Mouse (Mus musculus): Measurements from ENCODE around the gene Anks3. TPM values are rescaled to one million over a fixed set of nuclear protein-coding genes. Genes with fewer than 3 reads are reported as not detected.

Anks3 gene
- total RNA-seq (2015): 13.7 and 15.0 TPM in 2 replicates
- total RNA-seq (2017): 15.6 and 19.0 TPM in 2 replicates

DNA sequence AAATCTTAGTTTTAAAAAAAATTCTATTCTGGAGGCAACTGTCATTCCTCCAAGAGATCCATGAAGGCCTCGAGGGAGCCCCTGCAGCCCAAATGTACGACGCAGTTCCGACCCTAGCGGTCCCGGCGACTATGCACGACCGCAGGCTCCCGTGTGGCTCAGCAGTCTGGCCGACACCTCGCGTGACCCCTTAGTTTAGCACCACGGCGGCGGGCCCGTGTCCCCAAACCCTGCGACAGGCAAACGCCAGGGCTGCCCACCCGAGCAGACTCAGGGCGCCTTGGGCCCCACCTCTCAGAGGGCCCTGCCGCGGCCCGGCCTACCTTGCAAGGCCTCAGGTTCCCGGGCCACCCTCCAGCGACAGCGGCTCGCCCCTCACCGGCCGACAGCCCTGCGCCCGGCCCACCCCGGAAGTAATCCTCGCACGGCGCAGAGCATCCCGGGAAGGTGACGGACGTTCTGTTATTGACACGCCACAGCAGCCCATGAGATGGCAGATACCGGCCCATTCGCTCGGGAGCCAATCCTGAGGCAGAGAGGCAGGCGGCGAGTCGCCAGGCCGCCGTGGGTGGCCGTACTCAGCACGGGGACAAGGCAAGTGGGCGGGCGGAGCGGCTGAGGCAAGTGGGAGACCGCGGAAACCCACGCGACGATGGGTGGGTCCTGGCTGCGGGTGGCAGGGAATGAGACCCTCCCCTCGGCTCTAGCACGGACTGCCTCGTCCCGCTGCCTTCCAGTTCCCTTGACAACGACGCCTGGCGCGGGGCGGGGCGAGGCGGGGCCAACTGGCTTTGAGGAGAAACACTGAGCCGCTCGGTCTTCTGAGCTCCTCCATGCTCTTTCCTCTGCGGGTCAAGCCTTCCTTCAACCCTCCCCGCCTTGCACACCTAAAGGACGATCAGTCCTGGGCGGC is at the start of gene Anks3:
Gene Anks3, minus strand, starts transcription at position 409 of the 913 bp plus-strand sequence.
- ATAC-seq (ENCODE audit: poor library complexity, severe bottlenecking): peak; percentile 93

DNA sequence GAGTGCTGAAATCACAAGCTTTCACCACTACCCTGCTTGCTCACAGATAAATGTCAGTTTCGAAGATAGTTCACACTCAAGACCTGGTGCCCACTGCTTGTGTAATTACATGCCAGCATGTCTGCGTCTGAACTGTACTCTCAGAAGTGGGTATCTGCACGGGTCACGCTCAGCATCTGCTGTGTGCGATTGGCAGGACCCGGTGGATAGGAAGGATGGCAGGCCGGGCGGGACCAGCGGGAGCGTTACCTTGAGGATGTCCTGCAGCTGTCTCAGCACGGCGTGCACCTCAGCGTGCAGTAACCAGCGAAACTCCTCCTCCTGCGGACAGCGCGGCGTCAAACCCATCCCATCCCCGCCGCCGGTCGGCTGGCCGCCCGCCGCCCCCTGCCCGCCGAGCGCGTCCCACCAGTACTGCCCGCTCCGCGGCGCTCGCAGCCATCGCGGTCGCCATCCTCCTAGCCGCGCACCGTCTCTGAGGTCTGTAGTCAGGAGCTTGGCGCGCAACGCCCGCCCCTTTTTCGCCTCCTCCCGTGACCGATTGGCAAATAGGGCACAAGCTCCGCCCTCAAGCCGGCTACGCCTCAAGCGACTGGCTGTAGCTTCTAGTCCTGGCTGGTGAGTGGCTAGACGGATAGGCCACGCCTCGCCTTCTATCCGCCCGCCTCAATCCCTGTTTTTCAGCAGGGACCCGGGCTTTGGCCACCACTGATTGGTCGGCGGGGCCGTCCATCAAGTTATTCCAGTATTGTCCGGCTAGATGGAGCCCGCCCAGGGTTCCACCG is 49.2 kb upstream of the Anks3 start, which contains the start of gene Rogdi:
Gene Rogdi, minus strand, starts transcription at position 500 of the 785 bp plus-strand sequence.
- peak; percentile 91 for ATAC-seq (ENCODE audit: poor library complexity, severe bottlenecking)

DNA sequence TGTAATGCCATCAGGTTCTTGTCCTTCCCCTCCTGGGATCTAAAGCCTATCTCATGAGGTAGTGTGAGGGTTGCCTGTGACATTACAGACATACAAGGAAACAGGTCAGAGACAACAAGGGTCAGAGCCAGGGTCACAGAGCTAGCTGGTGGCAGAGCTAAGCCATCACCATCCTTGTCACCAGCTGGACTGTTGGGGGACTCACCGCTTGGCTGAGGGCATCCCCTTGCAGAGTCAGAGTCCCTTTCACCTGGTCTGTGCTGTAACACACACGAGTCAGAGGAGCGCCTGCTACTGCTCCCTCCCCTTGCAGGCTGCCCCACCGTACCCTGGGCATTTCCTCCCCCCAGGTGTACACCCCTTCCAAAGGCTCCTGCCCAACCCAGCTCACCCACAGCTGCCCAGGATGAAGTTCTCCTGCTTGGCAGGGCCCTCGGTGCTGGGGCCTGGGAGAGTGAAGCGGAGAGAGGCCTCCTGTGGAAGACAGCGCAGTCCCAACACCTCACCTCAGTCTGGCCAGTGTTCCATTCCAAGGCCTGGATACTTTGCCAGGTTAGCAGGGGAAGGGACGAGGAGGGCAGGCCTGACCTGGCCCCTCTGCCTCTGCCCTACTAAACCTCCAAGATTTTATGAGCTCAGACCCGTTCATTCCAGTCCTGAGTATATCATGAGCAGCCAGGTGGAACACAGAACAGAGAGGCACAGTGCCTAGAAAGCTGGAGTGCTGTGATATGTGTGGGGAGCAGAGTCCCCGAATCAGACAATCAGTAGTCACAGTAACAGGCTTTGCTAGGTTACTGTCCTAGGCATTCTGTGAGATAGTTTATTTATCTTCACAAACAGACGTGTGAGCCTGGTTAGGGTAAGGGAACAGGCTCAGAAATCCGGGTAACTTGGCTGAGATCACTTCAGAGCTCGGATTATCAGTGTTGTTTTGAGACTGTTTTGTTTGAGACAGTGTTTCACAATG is 48.3 kb upstream of the Anks3 start:
- no peak for ATAC-seq (ENCODE audit: poor library complexity, severe bottlenecking)

DNA sequence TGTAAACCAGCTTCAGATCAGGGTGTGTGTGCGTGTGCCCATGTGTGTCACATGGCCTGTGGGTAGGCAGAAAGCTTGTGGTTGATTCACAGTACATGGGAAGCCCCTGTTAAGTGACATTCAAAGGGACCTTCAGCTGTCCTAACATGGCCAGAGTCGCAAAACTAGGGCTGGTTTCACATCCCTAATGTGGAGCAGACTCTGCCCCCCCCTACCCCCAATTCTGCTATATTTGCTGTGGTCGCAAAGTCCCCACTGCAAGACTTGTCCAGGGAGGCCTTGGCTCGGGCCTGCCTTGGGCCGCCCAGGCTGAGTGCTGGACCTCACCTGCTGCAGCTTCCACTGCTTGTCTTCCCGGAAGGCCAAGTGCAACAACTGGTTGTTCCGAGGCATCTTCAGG is 47.3 kb upstream of the Anks3 start:
- 0 out of 2 replicates have a peak, but pooled peaks have one; percentile 0 for ATAC-seq (ENCODE audit: poor library complexity, severe bottlenecking)

DNA sequence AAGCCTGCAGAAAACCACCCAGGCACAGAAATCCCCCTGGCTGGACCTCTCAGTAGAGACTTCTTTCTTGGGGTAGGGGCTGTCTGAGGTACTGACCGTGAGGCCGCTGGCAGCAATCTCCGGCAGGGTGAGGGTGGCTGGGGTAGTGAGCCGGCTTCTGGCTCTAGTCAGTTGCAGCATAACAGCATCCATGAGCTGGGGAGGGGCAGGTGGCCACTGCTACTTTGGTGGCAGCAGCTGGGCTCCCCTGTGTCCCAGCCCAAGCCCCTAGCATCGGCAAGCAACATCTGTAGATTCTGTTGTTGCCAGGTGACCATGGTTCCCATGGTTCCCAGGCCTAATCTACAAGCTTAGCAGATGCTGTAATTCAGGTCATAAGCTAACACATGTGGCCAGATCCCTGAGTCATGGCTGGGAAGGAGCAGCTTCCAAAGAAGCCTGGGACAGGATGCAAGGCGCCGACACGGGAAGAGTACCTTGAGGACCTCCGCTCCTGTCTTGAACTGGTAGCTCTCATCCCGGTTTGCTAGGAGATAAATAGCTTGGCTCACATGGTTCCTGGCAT is 46.4 kb upstream of the Anks3 start:
- ATAC-seq (ENCODE audit: poor library complexity, severe bottlenecking): no peak

DNA sequence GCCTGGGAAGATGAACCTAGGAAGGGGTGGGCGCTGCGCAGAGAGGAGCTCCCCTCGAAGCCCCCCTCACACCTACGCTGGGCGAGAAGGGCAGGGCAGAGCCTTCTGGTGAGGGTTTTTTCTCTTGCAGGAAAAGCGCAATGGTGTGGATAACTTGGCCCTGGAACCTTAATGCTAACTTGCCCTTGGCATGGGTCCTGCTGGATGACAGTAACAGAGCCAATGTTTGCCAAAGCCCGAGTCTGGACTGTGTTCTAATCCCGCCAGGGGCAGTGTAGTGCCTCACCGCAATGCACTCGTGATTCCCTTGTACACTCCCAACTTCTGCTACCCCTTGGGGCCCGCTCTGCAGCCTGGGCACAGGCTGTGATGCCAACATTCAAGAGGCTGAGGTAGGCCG is 44.1 kb upstream of the Anks3 start:
- ATAC-seq (ENCODE audit: poor library complexity, severe bottlenecking): no peak

DNA sequence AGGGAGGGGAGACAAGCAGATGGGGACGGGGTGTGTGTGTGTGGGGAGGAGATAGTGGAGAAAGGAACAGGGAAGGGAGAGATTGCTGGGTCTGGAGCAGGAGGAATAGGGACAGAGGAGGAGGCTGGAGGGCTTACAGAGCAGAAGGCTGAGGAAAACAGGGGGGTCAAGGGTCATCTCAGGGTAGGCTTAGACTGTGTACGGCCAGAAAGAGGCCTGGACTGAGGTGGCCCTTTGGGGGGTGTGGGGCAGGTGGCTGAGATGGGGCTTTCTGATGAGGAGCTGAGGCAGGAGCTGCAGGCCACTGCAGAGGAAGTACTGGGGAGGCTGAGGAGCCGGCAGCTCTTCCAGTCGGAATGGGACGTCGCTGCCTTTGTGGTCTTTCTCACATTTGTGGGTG is 43.5 kb upstream of the Anks3 start:
- ATAC-seq (ENCODE audit: poor library complexity, severe bottlenecking): no peak

DNA sequence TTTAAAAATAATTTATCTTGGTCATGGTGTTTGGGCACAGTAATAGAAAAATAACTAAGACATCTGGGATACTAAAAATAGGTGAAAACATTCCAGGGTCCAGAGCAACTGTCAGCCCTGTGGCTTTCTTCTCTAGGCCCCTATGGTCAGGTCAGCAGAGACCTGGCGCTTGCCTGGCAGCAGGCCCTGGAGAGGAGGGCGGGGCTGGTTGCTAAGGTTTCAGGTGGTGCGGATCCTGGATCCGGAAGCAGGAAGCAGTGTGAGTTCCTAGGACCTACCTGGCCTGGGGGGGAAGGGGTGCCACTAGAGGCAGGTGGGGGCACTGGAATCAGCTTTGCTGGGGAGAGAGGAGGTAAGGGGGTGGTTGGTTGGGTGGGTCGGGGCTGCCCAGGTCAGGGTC is 43.1 kb upstream of the Anks3 start, which contains the start of gene Smim22:
Gene Smim22, plus strand, starts transcription at position 222 of the 400 bp plus-strand sequence.
- ATAC-seq (ENCODE audit: poor library complexity, severe bottlenecking): no peak

DNA sequence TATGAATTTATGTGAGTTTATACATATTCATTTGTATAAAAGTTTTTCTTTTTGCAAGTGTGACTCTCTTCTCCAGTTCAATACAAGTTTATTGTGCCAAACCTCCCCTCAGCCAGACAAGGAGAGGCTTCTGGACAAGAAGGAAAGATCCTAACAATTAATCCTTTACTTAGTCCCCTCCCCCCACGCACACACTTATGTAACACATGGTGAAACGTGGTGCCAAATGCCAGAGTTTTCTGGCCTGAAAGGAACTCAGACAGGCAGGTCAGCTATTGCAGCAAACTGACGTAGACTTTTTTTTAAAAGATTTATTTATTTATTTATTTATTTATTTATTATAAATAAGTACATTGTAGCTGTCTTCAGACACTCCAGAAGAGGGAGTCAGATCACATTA is 36.6 kb upstream of the Anks3 start:
- ATAC-seq (ENCODE audit: poor library complexity, severe bottlenecking): no peak

DNA sequence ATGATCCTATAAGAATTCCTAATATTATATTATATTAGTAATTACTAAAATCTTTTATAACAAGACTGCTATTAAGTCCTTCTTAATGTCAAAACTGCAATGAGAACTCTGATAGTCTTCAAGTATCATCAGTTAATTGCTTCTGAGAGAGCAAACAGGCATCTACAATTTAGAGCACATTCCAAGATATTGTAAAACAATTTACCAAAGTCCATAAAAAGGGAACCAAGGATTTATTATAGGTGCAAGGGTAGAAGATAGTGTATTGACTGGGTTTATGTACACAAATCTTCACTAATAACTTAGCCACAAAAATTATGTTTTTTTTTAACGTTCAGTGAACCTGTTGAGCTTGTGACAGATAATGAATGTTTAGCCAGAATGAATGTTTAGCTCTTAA is 35.0 kb upstream of the Anks3 start:
- ATAC-seq (ENCODE audit: poor library complexity, severe bottlenecking): no peak

DNA sequence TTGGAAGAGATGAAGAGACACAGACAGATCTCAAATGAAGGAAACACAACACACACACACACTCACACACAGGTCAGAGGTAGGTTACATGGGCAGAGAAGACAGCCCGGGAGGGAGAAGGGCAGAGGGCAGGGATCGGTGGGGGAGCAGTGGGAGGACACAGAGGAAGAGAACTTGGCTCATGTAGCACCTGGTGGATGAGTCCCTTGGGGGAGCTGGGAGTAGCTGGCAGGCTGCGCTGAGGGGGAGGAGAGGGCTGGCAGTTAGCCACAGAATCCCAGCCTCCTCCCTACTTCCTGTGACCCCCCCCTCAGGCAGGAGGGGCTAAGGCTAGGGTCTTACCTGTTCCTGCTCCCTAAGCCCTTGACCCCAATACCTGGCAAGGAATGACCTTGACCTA is 33.5 kb upstream of the Anks3 start, which contains the start of gene Sept12:
Gene Sept12, minus strand, starts transcription at position 300 of the 400 bp plus-strand sequence.
- ATAC-seq (ENCODE audit: poor library complexity, severe bottlenecking): no peak

DNA sequence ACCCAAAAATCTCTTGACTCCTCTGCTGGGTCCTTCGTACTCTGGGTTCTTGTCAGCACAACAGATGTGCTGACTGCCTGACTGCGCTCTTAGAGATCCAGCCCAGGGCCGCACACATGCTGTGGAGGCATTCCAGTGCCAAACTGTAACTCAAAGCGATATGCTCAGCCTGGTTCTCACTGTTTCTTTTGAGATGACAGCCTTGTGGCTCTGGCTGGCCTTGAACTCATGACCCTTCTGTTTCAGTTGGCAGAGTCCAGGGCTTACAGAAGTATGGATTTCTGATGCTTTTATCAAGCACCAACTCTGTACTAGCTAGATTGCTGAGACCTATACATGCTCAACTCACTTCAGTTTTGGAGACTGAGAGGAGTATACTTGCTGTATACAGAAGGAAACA is 29.3 kb upstream of the Anks3 start:
- ATAC-seq (ENCODE audit: poor library complexity, severe bottlenecking): no peak

DNA sequence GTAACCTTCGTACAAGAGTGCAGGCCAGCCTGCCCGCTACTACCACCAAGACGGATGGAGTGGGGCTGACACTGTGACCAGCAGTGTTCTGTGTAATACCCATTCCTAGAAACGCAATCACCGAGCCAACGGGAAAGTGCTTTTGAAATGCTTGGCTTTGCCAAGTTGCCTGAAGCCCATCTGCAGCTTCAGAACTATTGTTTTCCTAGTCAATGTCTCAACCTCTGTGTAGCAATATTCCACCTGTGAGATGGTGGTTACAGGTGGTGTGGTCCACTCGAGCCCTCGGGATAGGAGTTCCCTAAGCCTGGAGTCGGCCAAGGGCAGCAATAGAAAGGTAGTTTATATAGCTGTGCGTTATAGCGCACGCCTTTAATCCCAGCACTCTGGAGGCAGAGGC is 20.7 kb upstream of the Anks3 start:
- no peak for ATAC-seq (ENCODE audit: poor library complexity, severe bottlenecking)

DNA sequence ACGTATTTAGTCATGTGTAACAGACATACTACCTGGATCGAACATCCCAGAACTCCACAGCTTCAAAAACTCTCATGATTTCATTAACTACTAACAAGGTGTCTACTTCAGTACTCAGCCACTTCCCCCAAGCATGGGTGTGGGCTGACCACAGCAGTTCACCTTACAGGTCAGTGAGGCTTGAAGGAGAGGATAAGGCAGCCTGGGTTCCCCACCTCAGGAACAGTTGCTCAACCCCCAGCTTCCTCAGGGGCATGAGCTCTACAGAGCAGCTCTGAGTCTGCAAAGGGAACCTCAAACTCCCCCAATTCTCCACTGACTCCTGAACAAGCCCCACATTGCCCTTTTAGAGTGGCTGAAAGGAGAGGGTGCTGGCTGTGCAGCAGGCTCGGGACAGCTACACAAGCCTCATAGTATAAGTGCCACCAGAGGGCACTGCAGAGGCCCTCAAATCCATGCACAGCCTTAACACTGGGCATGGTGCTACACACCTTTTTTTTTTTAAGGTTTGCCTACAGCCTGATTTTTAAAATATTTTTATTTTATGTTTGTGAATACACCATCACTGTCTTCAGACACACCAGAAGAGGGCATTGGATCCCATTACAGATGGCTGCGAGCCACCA is 15.9 kb upstream of the Anks3 start:
- ATAC-seq (ENCODE audit: poor library complexity, severe bottlenecking): peak; percentile 86

DNA sequence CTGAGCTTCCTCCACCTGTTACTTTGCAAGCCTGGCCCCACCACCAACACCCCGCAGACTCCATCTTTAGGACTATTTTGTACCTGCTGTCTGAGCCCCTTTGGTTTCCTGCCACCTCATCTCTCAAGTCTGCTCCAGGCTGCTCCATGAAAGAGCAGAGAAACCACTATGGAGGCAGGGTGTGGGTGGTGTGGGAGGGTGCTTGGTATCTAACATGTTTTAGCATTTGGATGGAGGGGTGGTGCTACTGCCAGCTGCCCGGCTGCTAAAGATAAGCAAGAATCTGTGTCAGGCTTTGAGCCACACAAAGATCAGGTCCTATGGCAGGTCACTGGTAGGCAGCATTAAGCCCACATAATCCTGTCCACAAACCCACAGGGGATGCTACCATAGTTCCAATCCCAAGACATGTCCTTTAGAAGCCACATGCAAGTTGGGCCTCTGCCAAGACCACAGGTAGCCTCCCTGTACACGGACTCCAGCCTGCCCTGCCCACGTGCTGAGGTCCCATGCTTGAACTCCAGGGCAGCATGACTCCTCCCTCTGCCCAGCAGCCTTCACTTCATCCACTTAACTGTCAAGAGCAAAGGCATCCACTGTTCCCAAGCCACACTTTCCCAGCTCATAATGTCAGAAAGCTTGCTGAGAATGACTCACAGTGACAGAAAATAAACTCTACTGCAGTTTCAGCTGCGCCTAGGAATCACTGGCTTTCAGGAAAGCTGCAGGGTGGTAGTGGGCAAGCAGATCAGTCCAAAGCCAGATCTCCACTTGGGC is 14.5 kb upstream of the Anks3 start:
- ATAC-seq (ENCODE audit: poor library complexity, severe bottlenecking): no peak

DNA sequence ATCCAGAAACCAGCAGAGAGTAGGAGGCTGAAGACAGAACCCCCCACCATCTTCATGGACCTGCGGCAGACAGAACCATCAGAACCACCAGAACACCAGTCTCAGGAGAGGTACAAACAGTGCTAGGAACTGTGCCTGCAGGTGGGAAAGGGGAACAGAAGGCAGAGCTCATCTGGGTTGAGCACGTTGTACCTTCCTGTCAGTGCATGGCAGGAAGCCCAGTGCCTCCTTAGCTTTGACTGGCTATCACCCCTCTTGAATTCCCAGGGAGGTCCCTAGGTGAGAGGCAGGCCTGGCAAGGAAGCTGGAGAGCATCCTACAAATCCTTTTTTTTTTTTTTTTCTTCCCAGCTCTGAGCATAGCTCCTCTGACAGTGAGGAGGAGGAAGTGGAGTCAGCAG is 12.2 kb upstream of the Anks3 start:
- no peak for ATAC-seq (ENCODE audit: poor library complexity, severe bottlenecking)

DNA sequence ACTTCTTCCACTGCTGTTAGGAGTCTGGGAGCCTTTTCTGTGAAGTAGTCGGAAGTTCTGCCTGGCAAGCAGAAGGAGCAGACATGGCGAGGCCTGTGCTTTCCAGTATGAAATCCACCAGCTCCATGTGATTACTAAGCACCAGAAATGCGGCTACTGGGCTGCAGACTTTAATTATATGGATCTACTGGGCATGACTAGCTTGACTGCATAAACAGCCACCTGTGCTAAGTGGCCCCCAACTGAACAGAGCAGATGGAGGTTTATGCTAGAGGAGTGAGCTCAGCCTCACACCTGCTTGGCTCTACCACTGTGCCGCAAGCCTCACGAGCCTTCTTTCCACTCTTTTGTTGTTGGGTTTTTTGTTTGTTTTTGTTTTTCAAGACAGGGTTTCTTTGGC is 10.5 kb upstream of the Anks3 start:
- no peak for ATAC-seq (ENCODE audit: poor library complexity, severe bottlenecking)

DNA sequence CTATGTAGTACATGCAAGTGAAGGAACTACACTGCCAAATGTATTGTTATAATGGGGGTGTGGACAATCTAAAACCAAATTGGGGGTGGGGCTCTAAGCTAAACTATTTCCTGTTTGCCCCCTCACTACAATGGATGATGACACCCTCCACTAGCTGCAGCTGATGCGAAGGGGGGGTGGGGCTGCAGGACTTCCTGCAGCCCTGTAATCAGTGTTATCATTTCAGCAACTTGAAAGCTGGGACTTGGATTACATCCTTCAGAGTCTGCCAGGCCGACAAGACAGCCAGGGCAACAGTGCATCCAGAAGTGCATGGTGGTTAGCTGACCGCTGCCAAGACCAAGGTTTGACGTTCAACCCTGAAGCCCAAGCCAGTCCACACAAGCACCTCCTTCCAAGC is 7.6 kb upstream of the Anks3 start:
- ATAC-seq (ENCODE audit: poor library complexity, severe bottlenecking): no peak

Measured in megakaryocyte, adult 5-6 weeks (primary cell).